Mouse (Mus musculus): Measurements from ENCODE around the gene Rab34. TPM values are rescaled to one million over a fixed set of nuclear protein-coding genes. Genes with fewer than 3 reads are reported as not detected.
A peak's percentile ranks its signal among the peaks of the same experiment; 100 is the strongest.

The Rab34 gene
- 57.5 and 60.9 TPM in 2 replicates for polyA plus RNA-seq (2015; fragmentation: Nextera tagmentation; extraction: Ambion mirVana)

DNA sequence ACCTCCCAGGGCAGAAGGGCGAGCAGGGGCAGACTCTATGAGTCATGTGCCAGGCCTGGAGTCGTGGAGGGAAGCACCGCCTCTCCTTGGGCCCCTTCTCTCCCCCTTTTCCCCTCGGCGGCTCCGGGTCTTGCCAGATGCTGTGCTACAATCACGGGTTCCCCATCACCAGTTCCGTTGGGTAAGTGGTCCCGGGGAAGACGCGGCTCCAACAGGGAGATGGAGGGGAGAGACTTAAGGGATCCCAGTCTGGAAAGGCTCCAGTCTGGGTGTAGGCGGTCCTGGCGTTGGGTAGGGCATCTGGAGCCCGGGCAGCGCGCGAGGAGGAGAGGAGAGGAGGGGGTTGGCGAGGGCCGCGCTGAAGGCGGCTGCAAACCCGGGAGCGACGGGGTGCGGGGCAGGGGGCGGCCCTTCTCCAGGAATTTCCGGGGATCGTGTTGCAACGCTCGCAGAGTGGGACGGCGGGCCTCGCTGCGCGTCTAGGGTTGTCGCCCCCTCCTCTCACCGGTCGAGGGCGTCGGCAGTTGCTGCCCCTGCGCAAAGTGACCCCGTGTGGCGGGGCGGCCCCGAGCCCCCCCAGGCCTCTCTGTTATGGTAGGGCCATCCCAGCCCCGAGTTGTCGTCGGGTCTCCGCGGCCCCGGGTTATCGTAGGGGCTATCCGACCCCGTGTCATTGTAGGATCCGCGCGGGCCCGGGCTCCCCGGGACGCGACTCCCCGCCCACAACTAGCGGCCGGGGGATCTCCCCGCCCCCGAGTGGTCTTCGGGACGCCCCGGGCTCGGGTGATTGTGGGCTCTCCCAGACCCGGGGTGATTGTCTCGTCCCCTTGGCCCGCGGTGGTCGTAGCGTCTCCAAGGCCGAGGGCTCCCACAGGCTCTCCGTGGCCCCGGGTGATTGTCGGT lies at the start of gene Rab34:
Gene Rab34 (plus strand): TSS at position 100 of the 903 bp plus-strand sequence.
- peak; percentile 62; the same call in 1 of the 2 replicates for ATAC-seq (ENCODE audit: extremely low read depth, insufficient number of reproducible peaks, low FRiP score, low TSS enrichment)
- H3K27ac ChIP-seq (replicated peaks), result peak within 1 kb of the TSS; percentile 97
- peak within 1 kb of the TSS; percentile 80 for H3K4me3 ChIP-seq
- no peaks in the 10 kb centered on the region for H3K9me3 ChIP-seq
- peaks cover 32% of the 10 kb centered on the region for H3K36me3 ChIP-seq
- under 1% methylated on average over 78 of the region's 80 CpGs for WGBS
- no peaks in the 10 kb centered on the region; the same call in 1 of the 2 replicates for H3K27me3 ChIP-seq (replicated peaks)
- H3K9ac ChIP-seq, result peak within 1 kb of the TSS; percentile 95
- H3K4me2 ChIP-seq, result peak within 1 kb of the TSS; percentile 83
- H3K4me1 ChIP-seq, result peaks cover 24% of the 10 kb centered on the region

DNA sequence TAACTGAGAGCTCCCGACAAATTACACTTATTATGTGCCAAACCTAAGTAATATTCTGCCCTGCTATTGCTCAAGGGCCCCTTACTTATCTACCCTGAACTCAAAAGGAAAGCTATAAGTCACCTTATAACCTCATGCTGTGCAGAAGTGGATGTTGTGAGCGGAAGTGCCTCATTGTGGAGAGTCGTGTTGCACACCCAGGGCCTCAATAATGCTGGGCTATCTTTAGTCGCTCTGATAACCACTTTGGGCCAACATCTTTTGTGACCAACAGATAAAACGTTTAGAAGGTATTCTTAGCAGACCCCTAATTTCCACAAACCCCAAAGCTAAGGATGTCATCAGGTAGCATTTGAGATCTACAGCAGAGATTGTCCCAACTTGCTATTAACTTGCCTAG lies 47.6 kb upstream of the Rab34 start:
- H3K36me3 ChIP-seq, result peaks cover 28% of the 10 kb centered on the region
- H3K4me3 ChIP-seq, result no peak overlapping the region
- H3K4me1 ChIP-seq, result peaks cover 51% of the 10 kb centered on the region
- WGBS, result 32% methylated on average over 5 of the region's 5 CpGs
- H3K4me2 ChIP-seq, result peak overlapping the region; percentile 10; the same call in 1 of the 2 replicates
- no peak overlapping the region for H3K9ac ChIP-seq
- no peaks in the 10 kb centered on the region for H3K9me3 ChIP-seq
- no peaks in the 10 kb centered on the region for H3K27me3 ChIP-seq (replicated peaks)
- peak overlapping the region; percentile 22; the same call in 1 of the 2 replicates for H3K27ac ChIP-seq (replicated peaks)
- no peak for ATAC-seq (ENCODE audit: extremely low read depth, insufficient number of reproducible peaks, low FRiP score, low TSS enrichment)

DNA sequence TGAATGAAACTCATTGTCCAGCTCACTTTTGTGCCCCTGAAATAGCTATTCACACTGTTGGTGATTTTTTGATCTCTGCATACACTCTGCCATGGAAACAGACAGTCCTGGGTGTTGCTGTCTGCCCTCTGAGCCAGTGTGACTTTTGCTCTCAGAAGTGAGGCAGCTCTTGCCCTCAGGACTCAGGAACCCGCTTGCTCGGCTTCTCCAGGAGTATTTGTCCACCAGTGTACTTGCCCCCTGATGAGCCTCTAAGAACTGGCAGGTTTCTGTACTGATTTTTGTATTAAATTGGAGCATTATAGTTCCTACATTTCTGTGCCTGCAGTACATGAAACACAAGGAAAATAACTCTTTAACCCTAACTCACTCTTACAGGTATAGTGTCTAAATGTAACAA lies 44.7 kb upstream of the Rab34 start:
- ATAC-seq (ENCODE audit: extremely low read depth, insufficient number of reproducible peaks, low FRiP score, low TSS enrichment), result no peak
- H3K27ac ChIP-seq (replicated peaks), result no peak overlapping the region
- H3K9ac ChIP-seq, result no peak overlapping the region
- WGBS, result 86% methylated on average over 2 of the region's 2 CpGs
- peaks cover 55% of the 10 kb centered on the region for H3K36me3 ChIP-seq
- H3K4me2 ChIP-seq, result no peak overlapping the region
- no peak overlapping the region for H3K4me3 ChIP-seq
- H3K9me3 ChIP-seq, result no peaks in the 10 kb centered on the region
- peaks cover 30% of the 10 kb centered on the region for H3K4me1 ChIP-seq
- H3K27me3 ChIP-seq (replicated peaks), result no peaks in the 10 kb centered on the region

DNA sequence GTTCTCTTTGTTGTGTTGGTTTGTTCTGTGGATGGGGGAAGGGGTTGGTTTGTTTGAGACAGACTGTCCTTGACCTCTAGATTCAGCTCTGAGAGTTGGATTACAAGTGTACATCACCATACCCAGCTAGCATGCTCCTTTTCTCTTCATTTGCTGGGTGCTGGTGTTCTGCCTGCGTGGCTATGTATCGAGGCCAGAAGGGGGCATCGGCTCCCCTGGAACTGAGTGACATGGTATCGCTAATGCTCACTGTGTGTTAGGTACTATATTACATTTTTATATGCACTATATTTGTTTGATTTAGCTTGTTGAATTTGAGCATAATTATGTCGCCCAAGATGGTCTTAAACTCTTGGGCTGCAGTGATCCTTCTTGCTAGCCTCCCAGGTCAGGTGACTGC lies 42.1 kb upstream of the Rab34 start:
- H3K9me3 ChIP-seq, result no peaks in the 10 kb centered on the region
- H3K9ac ChIP-seq, result no peak overlapping the region
- no peak for ATAC-seq (ENCODE audit: extremely low read depth, insufficient number of reproducible peaks, low FRiP score, low TSS enrichment)
- no peak overlapping the region for H3K4me3 ChIP-seq
- no peak overlapping the region for H3K27ac ChIP-seq (replicated peaks)
- H3K4me2 ChIP-seq, result no peak overlapping the region
- no peaks in the 10 kb centered on the region for H3K27me3 ChIP-seq (replicated peaks)
- WGBS, result 80% methylated on average over 5 of the region's 5 CpGs
- H3K4me1 ChIP-seq, result peaks cover 13% of the 10 kb centered on the region
- peaks cover 81% of the 10 kb centered on the region for H3K36me3 ChIP-seq

DNA sequence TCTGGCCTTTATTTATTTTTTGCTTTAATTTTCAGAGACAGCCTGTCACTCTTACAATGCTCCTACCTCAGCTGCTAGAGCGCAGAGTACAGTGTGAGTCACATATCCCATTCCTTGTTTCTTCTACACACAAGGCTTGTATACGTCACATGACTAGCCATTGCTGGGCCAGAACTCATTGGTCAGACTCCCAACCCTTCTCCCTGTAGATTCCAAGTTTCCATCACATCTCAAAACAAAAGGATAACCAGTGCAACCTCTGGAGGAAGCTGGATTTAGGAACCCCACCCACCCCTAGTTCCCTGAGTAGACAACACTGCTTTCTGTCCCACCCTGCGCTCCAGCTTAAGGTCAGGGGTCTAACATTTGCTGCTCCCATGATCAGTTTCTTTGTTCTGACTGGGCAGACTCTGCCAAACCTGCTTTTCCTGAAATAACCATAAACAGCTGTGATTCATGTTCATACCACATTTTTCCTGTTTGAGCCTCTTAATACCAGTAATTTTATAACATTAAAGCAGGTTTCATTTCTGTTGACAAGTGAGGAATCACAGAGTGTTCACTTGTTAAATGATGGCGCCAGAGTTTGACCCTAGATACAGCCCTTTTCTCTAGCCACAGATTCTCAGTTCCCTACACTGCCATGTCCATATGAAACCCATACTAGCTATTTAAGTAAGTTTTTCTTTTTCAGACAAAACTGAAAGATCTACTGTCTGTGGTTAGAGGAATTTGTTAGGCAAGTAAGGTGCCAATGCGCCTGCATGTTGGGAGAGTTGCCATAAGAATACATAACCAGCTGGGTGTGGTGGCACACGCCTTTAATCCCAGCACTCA lies 41.3 kb upstream of the Rab34 start:
- Histone ChIP-seq H3K4me2 (no peak overlapping the region), H3K4me3 (no peak overlapping the region), H3K4me1 (peaks cover 5% of the 10 kb centered on the region), H3K36me3 (peaks cover 88% of the 10 kb centered on the region), H3K9me3 (no peaks in the 10 kb centered on the region), H3K27me3 (replicated peaks) (no peaks in the 10 kb centered on the region), H3K9ac (no peak overlapping the region), H3K27ac (replicated peaks) (no peak overlapping the region)
- 93% methylated on average over 6 of the region's 6 CpGs for WGBS
- ATAC-seq (ENCODE audit: extremely low read depth, insufficient number of reproducible peaks, low FRiP score, low TSS enrichment), result no peak

DNA sequence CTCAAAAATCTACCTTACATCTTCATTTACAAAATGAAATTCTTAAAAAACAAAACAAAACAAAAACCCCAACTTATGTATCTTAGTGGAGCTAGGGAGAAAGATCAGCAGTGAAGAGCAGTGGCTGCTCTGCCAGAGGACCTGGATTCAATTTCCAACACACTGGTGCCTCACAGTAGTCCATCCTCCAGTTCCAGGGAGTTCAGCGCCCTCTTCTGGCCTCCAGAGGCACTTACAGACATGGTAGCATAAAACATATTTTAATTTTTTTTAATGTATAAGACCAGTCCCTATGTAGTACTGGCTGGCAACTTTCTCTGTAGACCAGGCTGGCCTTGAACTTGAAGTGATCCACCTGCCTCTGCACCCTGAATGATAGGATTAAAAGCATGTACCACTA lies 37.1 kb upstream of the Rab34 start:
- Histone ChIP-seq H3K9ac (no peak overlapping the region), H3K4me1 (peaks cover 12% of the 10 kb centered on the region; the same call in 1 of the 2 replicates), H3K36me3 (peaks cover 98% of the 10 kb centered on the region), H3K9me3 (no peaks in the 10 kb centered on the region), H3K4me2 (no peak overlapping the region), H3K27me3 (replicated peaks) (no peaks in the 10 kb centered on the region), H3K27ac (replicated peaks) (no peak overlapping the region), H3K4me3 (no peak overlapping the region)
- 37% methylated on average over 1 of the region's 1 CpGs for WGBS
- no peak for ATAC-seq (ENCODE audit: extremely low read depth, insufficient number of reproducible peaks, low FRiP score, low TSS enrichment)

DNA sequence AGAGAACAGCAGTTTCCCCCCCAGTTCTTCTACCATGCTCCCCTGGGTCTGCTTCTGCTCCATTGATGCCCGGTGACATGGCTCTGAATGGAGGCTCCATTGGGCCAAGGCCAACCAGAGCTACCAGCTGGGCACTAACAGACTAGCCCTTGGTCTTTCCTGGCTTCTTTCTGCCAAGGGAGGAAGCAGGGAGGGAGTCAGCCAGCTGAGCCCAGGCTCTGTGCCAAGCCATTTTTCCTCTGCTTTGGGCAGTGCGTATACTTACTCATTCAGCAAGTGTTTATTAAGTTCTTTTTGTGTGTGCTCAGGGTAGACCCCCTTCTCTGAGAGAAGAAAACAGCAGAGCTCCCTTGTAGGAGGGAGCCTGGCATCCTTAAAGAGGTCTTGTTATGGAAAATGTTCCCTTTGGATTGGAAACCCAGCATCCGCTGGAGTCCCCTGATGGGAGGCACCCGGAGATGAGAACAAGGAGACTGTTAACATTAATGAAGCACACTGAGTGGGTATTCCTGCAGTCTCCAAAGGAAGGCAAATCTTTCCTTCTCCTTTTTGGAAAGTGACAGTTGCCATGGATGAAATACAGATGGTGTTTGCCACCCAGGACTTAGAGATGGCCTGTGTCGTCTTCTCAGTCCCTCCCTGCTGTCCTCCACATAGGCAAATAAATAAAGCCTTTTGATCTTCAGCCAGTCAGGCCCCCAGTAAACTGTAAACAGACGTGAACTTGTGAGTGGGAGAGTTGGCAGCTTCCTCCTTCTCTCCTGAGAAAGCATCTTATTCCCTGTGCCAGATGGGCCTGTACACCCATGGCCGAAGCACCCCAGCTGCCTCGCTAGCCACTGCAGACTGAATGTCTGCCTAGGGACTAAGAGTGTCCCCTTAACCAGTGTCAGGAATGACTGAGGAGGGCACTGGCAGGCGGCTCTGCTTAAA lies 35.7 kb upstream of the Rab34 start:
- no peaks in the 10 kb centered on the region for H3K9me3 ChIP-seq
- no peak for ATAC-seq (ENCODE audit: extremely low read depth, insufficient number of reproducible peaks, low FRiP score, low TSS enrichment)
- peaks cover 99% of the 10 kb centered on the region for H3K36me3 ChIP-seq
- H3K27ac ChIP-seq (replicated peaks), result peak overlapping the region; percentile 26
- no peak overlapping the region for H3K4me3 ChIP-seq
- no peak overlapping the region for H3K4me2 ChIP-seq
- no peak overlapping the region; the same call in 1 of the 2 replicates for H3K9ac ChIP-seq
- H3K27me3 ChIP-seq (replicated peaks), result no peaks in the 10 kb centered on the region
- H3K4me1 ChIP-seq, result peaks cover 12% of the 10 kb centered on the region; the same call in 1 of the 2 replicates
- 67% methylated on average over 9 of the region's 9 CpGs for WGBS

DNA sequence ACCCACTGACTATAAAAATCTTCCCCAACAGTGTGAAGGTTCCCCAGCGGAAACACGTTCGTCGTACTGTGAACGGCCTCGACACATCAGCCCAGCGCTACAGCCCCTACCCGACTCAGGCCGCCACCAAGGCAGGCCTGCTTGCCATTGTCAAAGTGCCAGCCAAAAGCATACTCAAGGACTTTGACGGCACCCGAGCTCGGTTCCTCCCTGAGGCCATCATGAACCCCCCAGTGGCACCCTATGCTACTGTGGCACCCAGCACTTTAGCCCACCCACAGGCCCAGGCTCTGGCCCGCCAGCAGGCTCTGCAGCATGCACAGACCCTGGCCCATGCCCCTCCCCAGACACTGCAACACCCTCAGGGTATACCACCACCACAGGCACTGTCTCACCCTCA lies 34.5 kb upstream of the Rab34 start:
- Histone ChIP-seq H3K9ac (no peak overlapping the region), H3K36me3 (peaks cover 100% of the 10 kb centered on the region), H3K4me1 (peaks cover 12% of the 10 kb centered on the region), H3K4me3 (no peak overlapping the region), H3K9me3 (no peaks in the 10 kb centered on the region), H3K27me3 (replicated peaks) (no peaks in the 10 kb centered on the region), H3K27ac (replicated peaks) (no peak overlapping the region), H3K4me2 (no peak overlapping the region)
- no peak for ATAC-seq (ENCODE audit: extremely low read depth, insufficient number of reproducible peaks, low FRiP score, low TSS enrichment)
- 88% methylated on average over 13 of the region's 13 CpGs for WGBS

DNA sequence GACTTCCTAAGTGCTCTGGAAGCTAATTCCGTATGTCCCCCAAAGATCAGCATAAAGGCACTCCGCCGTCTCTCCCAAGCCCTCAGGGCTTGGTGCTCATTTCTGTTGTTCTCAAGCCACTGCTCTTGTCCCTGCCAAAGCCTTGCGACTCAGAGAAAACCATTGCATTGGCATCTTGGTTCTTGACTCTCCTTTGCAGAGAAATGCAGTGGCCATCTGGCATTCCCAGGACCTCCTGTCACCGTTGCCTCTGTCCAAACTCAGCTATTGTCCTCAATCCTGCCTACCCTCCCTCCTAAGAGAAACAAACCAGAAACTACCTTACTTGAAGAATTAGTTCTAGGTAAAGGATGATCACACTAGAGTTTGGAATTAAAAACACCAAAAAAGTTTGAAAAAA lies 32.6 kb upstream of the Rab34 start:
- peaks cover 17% of the 10 kb centered on the region for H3K4me1 ChIP-seq
- H3K9ac ChIP-seq, result no peak overlapping the region
- no peak overlapping the region for H3K4me2 ChIP-seq
- no peak overlapping the region for H3K4me3 ChIP-seq
- no peak for ATAC-seq (ENCODE audit: extremely low read depth, insufficient number of reproducible peaks, low FRiP score, low TSS enrichment)
- no peaks in the 10 kb centered on the region for H3K9me3 ChIP-seq
- H3K36me3 ChIP-seq, result peaks cover 100% of the 10 kb centered on the region
- no peaks in the 10 kb centered on the region for H3K27me3 ChIP-seq (replicated peaks)
- no peak overlapping the region for H3K27ac ChIP-seq (replicated peaks)
- WGBS, result 88% methylated on average over 5 of the region's 5 CpGs

DNA sequence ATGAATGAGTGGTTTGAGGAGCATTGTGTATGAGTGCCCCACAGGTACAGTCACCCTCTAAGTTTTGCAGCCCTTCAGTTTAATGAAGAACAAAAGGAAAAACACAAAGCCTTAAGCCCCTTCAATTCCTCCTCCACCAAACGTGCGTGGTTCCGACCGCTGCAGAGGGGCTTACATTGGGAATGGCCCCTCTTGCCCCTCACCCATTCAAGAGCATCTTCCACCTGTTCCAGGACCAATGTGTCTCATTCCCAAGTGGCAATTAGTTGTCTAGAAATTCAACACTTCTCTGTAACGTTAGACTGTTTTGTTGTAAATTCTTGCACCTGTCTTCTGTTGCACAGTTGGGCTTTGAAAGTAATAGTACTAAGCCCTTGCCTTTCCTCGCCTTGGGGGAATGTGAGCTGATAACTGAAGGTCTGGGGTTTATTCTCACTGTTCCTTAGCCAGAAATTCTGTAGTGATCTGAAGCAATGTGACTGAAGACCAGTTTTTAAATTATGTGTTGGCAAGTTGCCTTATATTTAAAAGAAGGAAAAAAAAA lies 32.0 kb upstream of the Rab34 start:
- WGBS, result 72% methylated on average over 6 of the region's 6 CpGs
- Histone ChIP-seq H3K4me3 (no peak overlapping the region), H3K27ac (replicated peaks) (no peak overlapping the region), H3K4me1 (peaks cover 17% of the 10 kb centered on the region), H3K9ac (no peak overlapping the region), H3K9me3 (no peaks in the 10 kb centered on the region), H3K4me2 (no peak overlapping the region), H3K27me3 (replicated peaks) (no peaks in the 10 kb centered on the region), H3K36me3 (peaks cover 100% of the 10 kb centered on the region)
- no peak for ATAC-seq (ENCODE audit: extremely low read depth, insufficient number of reproducible peaks, low FRiP score, low TSS enrichment)

Data from heart, embryonic 13.5 days (tissue).